Mouse (Mus musculus): Measurements from ENCODE around the gene Mfsd4b2. TPM values are rescaled to one million over a fixed set of nuclear protein-coding genes. Genes with fewer than 3 reads are reported as not detected.
"Not testable (repeated sequence)": the region's sequence is repeated elsewhere in the genome, so short reads cannot be mapped to it uniquely, and the experiment has no call there.

Mfsd4b2 gene
- polyA plus RNA-seq (2015; fragmentation: Nextera tagmentation; extraction: Ambion mirVana) = 0.06 TPM in 1 of 2 replicates, not detected in the other

DNA sequence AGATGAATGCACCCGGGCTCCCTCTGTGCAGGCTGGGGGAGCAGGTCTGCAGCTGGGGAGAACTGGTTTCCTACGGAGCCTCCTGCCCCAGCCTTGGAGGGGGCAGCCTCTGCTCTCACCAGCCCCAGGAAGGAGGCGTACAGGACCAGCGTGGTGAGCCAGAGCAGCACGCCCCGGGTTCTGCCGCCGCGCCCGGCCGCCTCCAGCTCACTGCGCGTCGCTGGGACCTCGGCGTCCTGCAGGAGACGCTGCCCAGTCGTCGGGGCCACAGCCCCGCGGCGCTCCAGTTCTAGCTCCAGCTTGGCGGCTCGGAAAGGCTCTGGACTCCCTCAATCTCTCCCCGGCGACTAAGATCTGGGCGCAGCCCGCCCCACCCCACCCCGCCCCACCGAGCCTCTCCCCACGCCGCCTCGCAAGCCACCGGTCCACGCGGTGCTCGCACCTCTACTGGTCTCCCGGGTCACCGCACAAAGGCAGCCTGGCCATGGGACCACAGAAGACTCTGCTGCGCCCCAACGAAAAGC lies at the start of gene Mfsd4b2:
Gene Mfsd4b2 (minus strand): TSS at position 308 of the 524 bp plus-strand sequence.
- peak within 1 kb of the TSS; percentile 71 for H3K4me2 ChIP-seq
- H3K27ac ChIP-seq = no peak within 1 kb of the TSS
- peak; percentile 82 for ATAC-seq (replicated peaks)
- peak within 1 kb of the TSS; percentile 38 for H3K4me3 ChIP-seq
- 2% methylated on average over 41 of the region's 41 CpGs for WGBS
- no peaks in the 10 kb centered on the region for H3K36me3 ChIP-seq (replicated peaks)
- no peaks in the 10 kb centered on the region; the same call in 1 of the 2 replicates for H3K4me1 ChIP-seq
- H3K9me3 ChIP-seq = no peaks in the 10 kb centered on the region
- H3K27me3 ChIP-seq (replicated peaks) = peaks cover 12% of the 10 kb centered on the region
- peak within 1 kb of the TSS; percentile 20; the same call in 1 of the 2 replicates for H3K9ac ChIP-seq

GRCm38 (mm10) chr10:39975771-39976170 lies 49.0 kb upstream of the Mfsd4b2 start:
- Histone ChIP-seq H3K9ac (no peak overlapping the region), H3K9me3 (peaks cover 5% of the 10 kb centered on the region; the same call in 1 of the 2 replicates), H3K27me3 (replicated peaks) (no peaks in the 10 kb centered on the region), H3K4me3 (no peak overlapping the region), H3K36me3 (replicated peaks) (no peaks in the 10 kb centered on the region), H3K4me2 (no peak overlapping the region), H3K27ac (no peak overlapping the region), H3K4me1 (no peaks in the 10 kb centered on the region)
- 47% methylated on average over 2 of the region's 2 CpGs for WGBS
- no peak for ATAC-seq (replicated peaks)

DNA sequence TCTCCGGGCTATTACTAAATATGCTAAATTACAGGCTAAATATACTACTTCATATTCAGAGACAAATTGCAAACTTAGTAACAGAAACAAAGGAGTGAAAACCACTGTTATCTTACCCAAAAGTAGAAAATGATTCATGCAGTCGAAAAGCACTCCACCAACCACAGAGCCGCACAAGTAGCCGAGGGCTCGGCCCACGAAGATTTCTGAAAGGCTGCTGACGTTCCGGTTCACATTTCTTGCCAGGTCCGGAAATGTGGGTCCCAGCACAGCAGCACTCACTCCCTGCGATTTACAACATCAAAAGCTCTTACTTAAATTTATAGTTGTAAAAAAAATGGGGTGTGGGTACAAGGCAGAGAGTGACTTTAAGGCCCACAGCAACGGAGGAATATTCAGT lies 48.3 kb upstream of the Mfsd4b2 start:
- no peak for ATAC-seq (replicated peaks)
- Histone ChIP-seq H3K27me3 (replicated peaks) (no peaks in the 10 kb centered on the region), H3K4me2 (no peak overlapping the region), H3K9me3 (peaks cover 5% of the 10 kb centered on the region; the same call in 1 of the 2 replicates), H3K4me3 (no peak overlapping the region), H3K27ac (no peak overlapping the region), H3K36me3 (replicated peaks) (no peaks in the 10 kb centered on the region), H3K4me1 (no peaks in the 10 kb centered on the region), H3K9ac (no peak overlapping the region)
- 69% methylated on average over 11 of the region's 11 CpGs for WGBS

- ATAC-seq (replicated peaks) = no peak
Measured at GRCm38 (mm10) chr10:39967512-39967911, 40.8 kb upstream of the Mfsd4b2 start.

GRCm38 (mm10) chr10:39961906-39962305 lies 35.2 kb upstream of the Mfsd4b2 start:
- Histone ChIP-seq H3K9me3 (no peaks in the 10 kb centered on the region), H3K4me1 (peaks cover 4% of the 10 kb centered on the region; the same call in 1 of the 2 replicates), H3K36me3 (replicated peaks) (no peaks in the 10 kb centered on the region), H3K4me3 (no peak overlapping the region), H3K27ac (no peak overlapping the region), H3K27me3 (replicated peaks) (0 out of 2 replicates have a peak, but pooled peaks cover 13% of the 10 kb centered on the region), H3K4me2 (no peak overlapping the region), H3K9ac (no peak overlapping the region)
- no peak for ATAC-seq (replicated peaks)
- 61% methylated on average over 1 of the region's 1 CpGs for WGBS

More at GRCm38 (mm10) chr10:39967512-39967911, 40.8 kb upstream of the Mfsd4b2 start:
- 91% methylated on average over 3 of the region's 3 CpGs for WGBS
- Histone ChIP-seq H3K27me3 (replicated peaks) (no peaks in the 10 kb centered on the region), H3K27ac (no peak overlapping the region), H3K9ac (no peak overlapping the region), H3K36me3 (replicated peaks) (no peaks in the 10 kb centered on the region), H3K9me3 (no peaks in the 10 kb centered on the region), H3K4me1 (no peaks in the 10 kb centered on the region), H3K4me2 (no peak overlapping the region), H3K4me3 (no peak overlapping the region)

DNA sequence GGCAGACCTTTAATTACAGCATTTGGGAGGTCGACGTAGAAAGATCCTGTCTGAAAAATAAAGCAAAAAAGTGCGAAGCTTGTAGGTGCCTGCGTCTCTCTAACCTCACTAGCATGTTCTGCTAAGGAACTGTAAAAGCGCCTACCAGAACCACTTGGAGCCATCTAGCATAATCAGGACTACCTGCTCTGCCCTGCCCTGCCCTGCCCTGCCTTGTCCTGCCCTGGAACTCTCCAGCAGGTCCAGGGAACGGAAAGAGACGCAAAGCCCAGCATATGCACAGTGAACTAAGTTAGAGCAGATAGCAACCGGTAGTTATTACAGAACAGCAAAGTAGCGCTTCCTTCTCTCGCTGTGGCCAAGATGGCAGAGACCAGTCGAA lies 33.7 kb upstream of the Mfsd4b2 start:
- H3K9ac ChIP-seq = no peak overlapping the region
- ATAC-seq (replicated peaks) = peak; percentile 73

DNA sequence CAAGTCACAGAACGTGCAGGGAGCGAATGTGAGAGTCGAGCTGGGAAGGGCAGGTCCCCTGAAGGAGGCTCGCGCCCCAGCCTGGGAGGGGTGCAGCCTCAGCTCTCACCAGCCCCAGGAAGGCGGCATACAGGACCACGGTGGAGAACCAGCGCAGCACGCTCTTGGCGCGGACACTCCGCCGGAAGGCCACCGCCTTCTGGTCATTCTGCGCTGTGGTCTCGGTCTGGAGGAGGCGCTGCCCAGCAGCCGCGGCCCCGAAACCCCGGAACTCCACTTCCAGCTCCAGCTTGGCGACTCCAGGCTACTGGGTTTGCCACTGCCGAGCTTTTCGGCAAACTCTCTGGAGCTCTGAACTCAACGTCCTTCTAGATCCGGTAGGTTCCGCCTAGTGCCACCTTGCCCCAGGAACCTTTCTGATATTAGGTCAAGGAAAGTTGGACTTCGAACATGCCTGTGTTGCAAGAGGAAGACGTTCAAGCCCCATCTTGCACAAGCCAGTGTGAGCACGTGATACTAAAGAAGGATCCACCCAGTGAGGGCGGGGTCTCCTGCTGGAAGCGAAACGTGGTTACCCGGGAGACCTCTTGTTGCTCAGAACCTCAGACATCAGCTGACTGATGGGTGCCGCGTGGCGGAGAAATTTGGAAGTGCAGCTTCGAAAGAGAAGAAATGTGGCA lies 33.2 kb upstream of the Mfsd4b2 start, which contains the start of gene Mfsd4b3:
Gene Mfsd4b3 (minus strand): TSS at position 393 of the 680 bp plus-strand sequence.
- H3K4me2 ChIP-seq = peak within 1 kb of the TSS; percentile 88
- H3K36me3 ChIP-seq (replicated peaks) = no peaks in the 10 kb centered on the region
- peak within 1 kb of the TSS; percentile 44 for H3K4me3 ChIP-seq
- ATAC-seq (replicated peaks) = peak; percentile 99
- H3K27me3 ChIP-seq (replicated peaks) = 0 out of 2 replicates have a peak, but pooled peaks cover 13% of the 10 kb centered on the region
- H3K9ac ChIP-seq = peak within 1 kb of the TSS; percentile 29
- no peaks in the 10 kb centered on the region for H3K9me3 ChIP-seq
- peaks cover 4% of the 10 kb centered on the region; the same call in 1 of the 2 replicates for H3K4me1 ChIP-seq
- WGBS = under 1% methylated on average over 38 of the region's 38 CpGs
- H3K27ac ChIP-seq = no peak within 1 kb of the TSS

More for the DNA sequence above, 33.7 kb upstream of the Mfsd4b2 start:
- Histone ChIP-seq H3K4me3 (peak overlapping the region; percentile 44), H3K9me3 (no peaks in the 10 kb centered on the region), H3K27me3 (replicated peaks) (0 out of 2 replicates have a peak, but pooled peaks cover 13% of the 10 kb centered on the region), H3K4me2 (peak overlapping the region; percentile 88), H3K4me1 (peaks cover 4% of the 10 kb centered on the region; the same call in 1 of the 2 replicates), H3K36me3 (replicated peaks) (no peaks in the 10 kb centered on the region), H3K27ac (no peak overlapping the region)
- 48% methylated on average over 11 of the region's 11 CpGs for WGBS

DNA sequence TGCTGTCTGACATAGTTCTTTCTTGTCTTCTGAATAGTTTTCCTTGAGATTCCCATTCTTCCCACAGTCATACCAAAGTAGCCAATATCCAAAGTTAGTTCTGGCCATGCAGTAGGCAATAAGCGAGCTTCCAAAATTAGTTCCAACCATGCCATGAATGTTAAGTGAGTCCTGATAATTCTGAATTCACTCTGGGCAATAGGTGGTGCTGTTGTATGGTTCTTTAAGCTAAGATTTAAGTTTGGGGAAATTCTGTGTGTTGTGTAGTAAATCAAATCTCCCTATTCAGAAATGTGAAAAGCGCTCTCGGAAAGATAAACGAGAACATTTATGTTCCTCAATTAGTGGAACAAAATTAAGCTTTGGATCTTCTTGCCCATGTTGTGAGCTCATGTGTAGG lies 31.5 kb upstream of the Mfsd4b2 start:
- Histone ChIP-seq H3K9me3 (no peaks in the 10 kb centered on the region), H3K4me3 (no peak overlapping the region), H3K27ac (no peak overlapping the region), H3K36me3 (replicated peaks) (no peaks in the 10 kb centered on the region), H3K4me1 (peaks cover 4% of the 10 kb centered on the region; the same call in 1 of the 2 replicates), H3K27me3 (replicated peaks) (0 out of 2 replicates have a peak, but pooled peaks cover 13% of the 10 kb centered on the region), H3K4me2 (no peak overlapping the region), H3K9ac (no peak overlapping the region)
- no peak for ATAC-seq (replicated peaks)
- 73% methylated on average over 4 of the region's 4 CpGs for WGBS

DNA sequence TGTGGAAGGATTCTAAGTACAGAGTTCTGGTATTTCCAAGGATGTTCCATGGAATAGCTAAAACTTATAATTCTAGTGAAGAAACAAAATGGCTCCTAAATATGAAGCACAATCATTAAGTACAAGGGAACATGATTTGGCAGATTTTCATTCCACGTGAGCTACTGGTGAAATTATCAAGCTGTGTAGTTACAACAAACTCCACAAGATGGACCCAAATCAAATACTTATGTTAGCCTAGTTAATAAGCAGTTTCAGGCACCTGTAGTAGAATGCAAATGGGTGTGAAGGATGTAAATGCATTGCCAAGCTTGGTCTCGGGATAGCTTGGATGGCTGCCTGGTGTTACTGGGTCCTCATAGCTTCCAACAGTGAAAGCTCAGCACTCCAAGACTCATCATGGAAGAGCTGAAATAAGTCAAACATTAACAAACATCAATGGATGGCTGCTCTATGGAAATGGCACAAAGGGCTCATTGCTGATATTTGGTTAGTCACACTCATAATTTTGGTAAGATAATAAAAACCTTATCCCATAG lies 29.7 kb upstream of the Mfsd4b2 start:
- Histone ChIP-seq H3K36me3 (replicated peaks) (no peaks in the 10 kb centered on the region), H3K9ac (no peak overlapping the region), H3K9me3 (no peaks in the 10 kb centered on the region), H3K4me2 (no peak overlapping the region), H3K4me1 (peaks cover 4% of the 10 kb centered on the region; the same call in 1 of the 2 replicates), H3K27ac (no peak overlapping the region), H3K4me3 (no peak overlapping the region), H3K27me3 (replicated peaks) (0 out of 2 replicates have a peak, but pooled peaks cover 13% of the 10 kb centered on the region)
- no peak for ATAC-seq (replicated peaks)
- WGBS = 69% methylated on average over 2 of the region's 2 CpGs

- Histone ChIP-seq H3K36me3 (replicated peaks) (no peaks in the 10 kb centered on the region), H3K9me3 (no peaks in the 10 kb centered on the region), H3K27me3 (replicated peaks) (0 out of 2 replicates have a peak, but pooled peaks cover 13% of the 10 kb centered on the region), H3K4me3 (no peak overlapping the region), H3K27ac (no peak overlapping the region), H3K4me1 (no peaks in the 10 kb centered on the region), H3K9ac (no peak overlapping the region), H3K4me2 (no peak overlapping the region)
- WGBS = 85% methylated on average over 2 of the region's 2 CpGs
- no peak for ATAC-seq (replicated peaks)
Measured at GRCm38 (mm10) chr10:39955163-39955562, 28.4 kb upstream of the Mfsd4b2 start.

DNA sequence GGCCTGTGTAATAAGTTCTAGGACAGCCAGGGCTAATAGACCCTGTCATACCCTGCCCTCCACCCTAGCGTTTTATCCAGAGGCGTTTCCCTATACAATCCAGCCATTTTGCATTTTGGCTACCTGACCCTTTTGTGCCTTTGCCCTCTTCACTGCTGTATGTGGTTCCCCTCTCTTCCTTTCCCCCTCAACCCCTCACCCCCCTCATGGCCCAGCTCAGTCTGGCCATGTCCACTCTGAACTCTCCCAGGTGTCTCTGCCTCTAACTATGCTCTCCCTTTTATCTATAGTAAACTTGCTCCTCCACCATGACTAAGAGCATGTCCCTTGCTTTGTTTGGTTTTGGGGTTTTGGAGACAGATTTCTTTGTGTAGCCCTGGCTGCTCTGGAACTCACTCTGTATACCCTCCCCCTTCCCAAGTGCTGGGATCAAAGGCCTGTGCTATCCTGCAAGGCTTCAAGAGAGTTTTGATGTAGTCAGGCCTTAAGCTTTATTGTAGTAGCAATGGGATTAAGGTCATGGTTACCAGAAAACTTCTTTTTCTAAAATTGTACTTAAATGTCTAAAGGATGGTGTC lies 22.7 kb upstream of the Mfsd4b2 start:
- 50% methylated on average over 2 of the region's 2 CpGs for WGBS
- no peak for ATAC-seq (replicated peaks)
- Histone ChIP-seq H3K36me3 (replicated peaks) (no peaks in the 10 kb centered on the region), H3K9ac (no peak overlapping the region), H3K9me3 (no peaks in the 10 kb centered on the region), H3K27ac (no peak overlapping the region), H3K4me1 (no peaks in the 10 kb centered on the region), H3K4me2 (no peak overlapping the region), H3K4me3 (no peak overlapping the region), H3K27me3 (replicated peaks) (no peaks in the 10 kb centered on the region)

DNA sequence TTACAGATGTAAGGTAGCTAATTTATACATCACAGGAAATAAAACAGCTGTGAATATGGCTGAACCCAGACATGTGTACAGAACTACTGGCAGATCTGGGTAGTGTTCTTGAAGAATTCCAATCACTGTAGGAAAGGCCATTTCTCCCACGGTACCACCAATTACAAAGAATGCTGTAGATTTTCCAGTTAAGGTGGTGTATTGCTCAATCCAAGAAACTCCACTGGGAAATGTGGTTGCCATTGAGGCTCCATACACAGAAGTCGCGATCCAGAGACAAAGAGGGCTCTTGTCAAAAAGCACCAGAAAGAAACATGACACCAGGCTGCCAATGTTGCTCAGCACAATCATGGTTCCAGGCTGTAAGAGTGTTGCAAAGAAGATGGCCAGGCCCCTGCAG lies 20.5 kb upstream of the Mfsd4b2 start:
- H3K9me3 ChIP-seq; H3K27ac ChIP-seq; H3K36me3 ChIP-seq (replicated peaks); H3K4me1 ChIP-seq; H3K27me3 ChIP-seq (replicated peaks); H3K4me3 ChIP-seq; H3K9ac ChIP-seq; H3K4me2 ChIP-seq; ATAC-seq (replicated peaks): not testable (repeated sequence)
- 86% methylated on average over 3 of the region's 3 CpGs for WGBS
